Mouse (Mus musculus): ENCODE data around the gene Rps10. TPM values are rescaled to one million over a fixed set of nuclear protein-coding genes. Genes with fewer than 3 reads are reported as not detected.

Rps10 gene
- polyA plus RNA-seq, 2 experiments: 1,160 to 1,839 TPM

GRCm38 (mm10) chr17:27625455-27626251 lies 10.8 kb downstream of the Rps10 start:
- Histone ChIP-seq H3K9me3 (ENCODE audit: control insufficient read depth, low read length) (no peaks in the 10 kb centered on the region), H3K4me2 (replicated peaks; ENCODE audit: low read depth, low read length, severe bottlenecking) (no peak overlapping the region), H3K36me3 (ENCODE audit: control insufficient read depth, insufficient read depth, low read length) (peaks cover 12% of the 10 kb centered on the region), H3K4me3 (replicated peaks; ENCODE audit: low read length) (no peak overlapping the region), H3K27me3 (ENCODE audit: control insufficient read depth, insufficient read depth, low read length) (no peaks in the 10 kb centered on the region), H3K27ac (replicated peaks; ENCODE audit: low read depth, low read length) (no peak overlapping the region), H3K4me1 (ENCODE audit: control insufficient read depth, insufficient read depth, low read length) (peaks cover 20% of the 10 kb centered on the region), H3K9ac (ENCODE audit: low read depth, low read length, severe bottlenecking) (no peak overlapping the region)
- 32% methylated on average over 7 of the region's 7 CpGs for WGBS
- TF ChIP-seq POLR2A (IDR thresholded peaks at IDR 0.05; ENCODE audit: borderline replicate concordance, extremely low read depth, insufficient read depth, insufficient read length): no peak
- DNase-seq (ENCODE audit: low spot score): no peak
- no peak for ATAC-seq (ENCODE audit: low FRiP score, low read depth)

GRCm38 (mm10) chr17:27623360-27624326 lies 12.8 kb downstream of the Rps10 start, which contains the start of gene Nudt3:
TSS of gene Nudt3 (minus strand) at chr17:27623495.
- H3K9me3 ChIP-seq (ENCODE audit: control insufficient read depth, low read length): no peaks in the 10 kb centered on the region
- peak within 1 kb of the TSS; percentile 99 for H3K9ac ChIP-seq (ENCODE audit: low read depth, low read length, severe bottlenecking)

GRCm38 (mm10) chr17:27622611-27623359 lies 13.7 kb downstream of the Rps10 start:
- WGBS: 0% methylated on average over 43 of the region's 80 CpGs
- H3K9ac ChIP-seq (ENCODE audit: low read depth, low read length, severe bottlenecking): peak overlapping the region; percentile 99
- peak; percentile 41 for ATAC-seq (ENCODE audit: low FRiP score, low read depth)
- H3K4me2 ChIP-seq (replicated peaks; ENCODE audit: low read depth, low read length, severe bottlenecking): peak overlapping the region; percentile 83
- H3K36me3 ChIP-seq (ENCODE audit: control insufficient read depth, insufficient read depth, low read length): 0 out of 2 replicates have a peak, but pooled peaks cover 2% of the 10 kb centered on the region
- H3K4me1 ChIP-seq (ENCODE audit: control insufficient read depth, insufficient read depth, low read length): peaks cover 26% of the 10 kb centered on the region
- H3K9me3 ChIP-seq (ENCODE audit: control insufficient read depth, low read length): peaks cover 2% of the 10 kb centered on the region
- no peaks in the 10 kb centered on the region for H3K27me3 ChIP-seq (ENCODE audit: control insufficient read depth, insufficient read depth, low read length)
- DNase-seq (ENCODE audit: low spot score): peak; percentile 38
- peak overlapping the region; percentile 96 for H3K27ac ChIP-seq (replicated peaks; ENCODE audit: low read depth, low read length)
- H3K4me3 ChIP-seq (replicated peaks; ENCODE audit: low read length): peak overlapping the region; percentile 97
- TF ChIP-seq POLR2A (IDR thresholded peaks at IDR 0.05; ENCODE audit: borderline replicate concordance, extremely low read depth, insufficient read depth, insufficient read length): no peak

More at GRCm38 (mm10) chr17:27623360-27624326, 12.8 kb downstream of the Rps10 start, which contains the start of gene Nudt3:
- ATAC-seq (ENCODE audit: low FRiP score, low read depth) (peak; percentile 91), DNase-seq (ENCODE audit: low spot score) (peak; percentile 86)
- peak within 1 kb of the TSS; percentile 96 for H3K27ac ChIP-seq (replicated peaks; ENCODE audit: low read depth, low read length)
- H3K36me3 ChIP-seq (ENCODE audit: control insufficient read depth, insufficient read depth, low read length): no peaks in the 10 kb centered on the region
- 10% methylated on average over 57 of the region's 91 CpGs for WGBS
- peak within 1 kb of the TSS; percentile 97 for H3K4me3 ChIP-seq (replicated peaks; ENCODE audit: low read length)
- peaks cover 26% of the 10 kb centered on the region for H3K4me1 ChIP-seq (ENCODE audit: control insufficient read depth, insufficient read depth, low read length)
- TF ChIP-seq POLR2A (IDR thresholded peaks at IDR 0.05; ENCODE audit: borderline replicate concordance, extremely low read depth, insufficient read depth, insufficient read length): 0 out of 2 replicates have a peak, but pooled peaks have one; percentile 28
- peak within 1 kb of the TSS; percentile 83 for H3K4me2 ChIP-seq (replicated peaks; ENCODE audit: low read depth, low read length, severe bottlenecking)
- H3K27me3 ChIP-seq (ENCODE audit: control insufficient read depth, insufficient read depth, low read length): no peaks in the 10 kb centered on the region

- H3K9ac ChIP-seq (ENCODE audit: low read depth, low read length, severe bottlenecking): peak overlapping the region; percentile 99
- ATAC-seq (ENCODE audit: low FRiP score, low read depth) (no peak), DNase-seq (ENCODE audit: low spot score) (no peak)
- 0 out of 2 replicates have a peak, but pooled peaks cover 2% of the 10 kb centered on the region for H3K36me3 ChIP-seq (ENCODE audit: control insufficient read depth, insufficient read depth, low read length)
- H3K9me3 ChIP-seq (ENCODE audit: control insufficient read depth, low read length): peaks cover 6% of the 10 kb centered on the region
- peak overlapping the region; percentile 83 for H3K4me2 ChIP-seq (replicated peaks; ENCODE audit: low read depth, low read length, severe bottlenecking)
- no peaks in the 10 kb centered on the region for H3K27me3 ChIP-seq (ENCODE audit: control insufficient read depth, insufficient read depth, low read length)
- TF ChIP-seq POLR2A (IDR thresholded peaks at IDR 0.05; ENCODE audit: borderline replicate concordance, extremely low read depth, insufficient read depth, insufficient read length): no peak
- H3K27ac ChIP-seq (replicated peaks; ENCODE audit: low read depth, low read length): peak overlapping the region; percentile 96
- H3K4me1 ChIP-seq (ENCODE audit: control insufficient read depth, insufficient read depth, low read length): peaks cover 26% of the 10 kb centered on the region
- peak overlapping the region; percentile 97 for H3K4me3 ChIP-seq (replicated peaks; ENCODE audit: low read length)
- WGBS: 3% methylated on average over 23 of the region's 23 CpGs
Observed at GRCm38 (mm10) chr17:27621705-27622531, 14.6 kb downstream of the Rps10 start.
